In genomic region chr6:88235983-88236382, GRCm38 (mm10) we compare ENCODE assay signal across 12 mouse cellular contexts. TPM values are rescaled to one million over a fixed set of nuclear protein-coding genes. Genes with fewer than 3 reads are reported as not detected.
DNase-seq lines count a peak whose midpoint lies in the region; ATAC-seq lines count a peak whose summit lies in the region.
"Had no signal": no experiment of that assay in that cellular context is flagged by ENCODE, and none has a peak within 500 bp of the region (broad histone marks: within the 10 kb centered on the region; RNA-seq: fewer than 3 reads in every experiment).

No protein-coding gene starts in this region.

- H3K9ac ChIP-seq in liver, embryonic 11.5 days (ENCODE audit: low read depth, low read length) = no peak overlapping the region
- H3K9ac ChIP-seq in limb, embryonic 13.5 days = no peak overlapping the region
- 0 out of 2 replicates have a peak overlapping the region, but pooled peaks have one; percentile 10 for H3K9ac ChIP-seq in stomach, embryonic 14.5 days (replicated peaks; ENCODE audit: low read depth, low read length)

- WGBS in liver, embryonic 11.5 days = 16% methylated on average over 17 of the region's 17 CpGs
- 2% methylated on average over 17 of the region's 17 CpGs for WGBS in forebrain, embryonic 10.5 days
- 2% methylated on average over 17 of the region's 17 CpGs for WGBS in limb, embryonic 13.5 days
- WGBS in stomach, embryonic 14.5 days = 3% methylated on average over 17 of the region's 17 CpGs

- ATAC-seq in liver, embryonic 11.5 days (replicated peaks; ENCODE audit: low FRiP score) = no peak
- no peak; the same call in 1 of the 2 replicates for ATAC-seq in limb, embryonic 13.5 days (ENCODE audit: low FRiP score, low read depth)
- no peak for ATAC-seq in stomach, embryonic 14.5 days (ENCODE audit: insufficient number of reproducible peaks, insufficient read depth, low FRiP score, low read depth)
- ATAC-seq in CD4-positive, CD25-positive, alpha-beta regulatory T cell, adult 4 months = no peak

- peak overlapping the region; percentile 26 for H3K4me2 ChIP-seq in liver, embryonic 11.5 days
- H3K4me2 ChIP-seq in limb, embryonic 13.5 days (replicated peaks) = peak overlapping the region; percentile 54
- peak overlapping the region; percentile 25 for H3K4me2 ChIP-seq in stomach, embryonic 14.5 days (replicated peaks; ENCODE audit: low read depth, low read length)

- no peaks in the 10 kb centered on the region for H3K9me3 ChIP-seq in liver, embryonic 11.5 days (ENCODE audit: control insufficient read depth, low read length)
- H3K9me3 ChIP-seq in forebrain, embryonic 10.5 days = no peaks in the 10 kb centered on the region
- H3K9me3 ChIP-seq in limb, embryonic 13.5 days = no peaks in the 10 kb centered on the region
- no peaks in the 10 kb centered on the region for H3K9me3 ChIP-seq in stomach, embryonic 14.5 days (ENCODE audit: control insufficient read depth, low read depth, low read length)

- peaks cover 40% of the 10 kb centered on the region for H3K27me3 ChIP-seq in liver, embryonic 11.5 days (replicated peaks; ENCODE audit: control insufficient read depth, insufficient read depth, low read length)
- peaks cover 100% of the 10 kb centered on the region for H3K27me3 ChIP-seq in forebrain, embryonic 10.5 days (ENCODE audit: poor library complexity, severe bottlenecking)
- peaks cover 66% of the 10 kb centered on the region for H3K27me3 ChIP-seq in limb, embryonic 13.5 days
- no peaks in the 10 kb centered on the region for H3K27me3 ChIP-seq in stomach, embryonic 14.5 days (ENCODE audit: control insufficient read depth, insufficient read depth, low read length)

- no peak overlapping the region for H3K27ac ChIP-seq in liver, embryonic 11.5 days (ENCODE audit: low read depth, low read length)
- H3K27ac ChIP-seq in forebrain, embryonic 10.5 days = peak overlapping the region; percentile 79
- no peak overlapping the region for H3K27ac ChIP-seq in limb, embryonic 13.5 days
- no peak overlapping the region for H3K27ac ChIP-seq in stomach, embryonic 14.5 days (ENCODE audit: low read length)
- H3K27ac ChIP-seq: heart, adult 2 months had no signal

- DNase-seq in liver, embryonic 11.5 days (ENCODE audit: low spot score) = no peak
- no peak for DNase-seq in liver
- peak; percentile 65 for DNase-seq in forebrain, embryonic 10.5 days (ENCODE audit: extremely low spot score, low spot score)
- no peak for DNase-seq in Muller cell, postnatal 12 days (ENCODE audit: inconsistent ontology term)
- DNase-seq in thymus, postnatal 0 days (ENCODE audit: low spot score) = no peak
- DNase-seq: cerebellum, adult 18-20 months; lung, adult 2 months; right cerebral cortex, adult 18-20 months had no signal

- no peaks in the 10 kb centered on the region for H3K36me3 ChIP-seq in liver, embryonic 11.5 days (ENCODE audit: control insufficient read depth, insufficient read depth, low read length)
- H3K36me3 ChIP-seq in forebrain, embryonic 10.5 days (replicated peaks) = no peaks in the 10 kb centered on the region
- H3K36me3 ChIP-seq in limb, embryonic 13.5 days = no peaks in the 10 kb centered on the region
- no peaks in the 10 kb centered on the region for H3K36me3 ChIP-seq in stomach, embryonic 14.5 days (ENCODE audit: control insufficient read depth, insufficient read depth, low read length)

- peaks cover 14% of the 10 kb centered on the region; the same call in 1 of the 2 replicates for H3K4me1 ChIP-seq in liver, embryonic 11.5 days (replicated peaks; ENCODE audit: control insufficient read depth, insufficient read depth, low read length)
- peaks cover 21% of the 10 kb centered on the region for H3K4me1 ChIP-seq in forebrain, embryonic 10.5 days
- H3K4me1 ChIP-seq in limb, embryonic 13.5 days = peaks cover 10% of the 10 kb centered on the region
- peaks cover 10% of the 10 kb centered on the region; the same call in 1 of the 2 replicates for H3K4me1 ChIP-seq in stomach, embryonic 14.5 days (ENCODE audit: control insufficient read depth, insufficient read depth, low read length)

- no peak overlapping the region for H3K4me3 ChIP-seq in liver, embryonic 11.5 days (ENCODE audit: low read depth, low read length)
- peak overlapping the region; percentile 50 for H3K4me3 ChIP-seq in forebrain, embryonic 10.5 days
- peak overlapping the region; percentile 8; the same call in 1 of the 2 replicates for H3K4me3 ChIP-seq in limb, embryonic 13.5 days
- H3K4me3 ChIP-seq in stomach, embryonic 14.5 days (ENCODE audit: low read depth, low read length) = no peak overlapping the region
- H3K4me3 ChIP-seq: heart, adult 2 months had no signal

RNA-seq across cellular contexts. Expression of gene Dnajb8, which starts 13.9 kb away (rescaled TPM):
- not detected in 2 replicates for polyA plus RNA-seq in liver, embryonic 11.5 days (2014; fragmentation: Nextera tagmentation; extraction: Ambion mirVana)
- not detected in 2 replicates for polyA plus RNA-seq in forebrain, embryonic 10.5 days (2016; fragmentation: Nextera tagmentation; extraction: Ambion mirVana)
- polyA plus RNA-seq in limb, embryonic 13.5 days (2015; fragmentation: Nextera tagmentation; extraction: Ambion mirVana) = not detected in 2 replicates
- not detected in 2 replicates for polyA plus RNA-seq in stomach, embryonic 14.5 days (2014; fragmentation: Nextera tagmentation; extraction: Ambion mirVana)
- polyA plus RNA-seq in thymus, postnatal 0 days (2015; fragmentation: Nextera tagmentation; extraction: Ambion mirVana) = not detected in 2 replicates
- polyA plus RNA-seq in CD4-positive, CD25-positive, alpha-beta regulatory T cell, adult 4 months (2017; shearing (Covaris generic)) = not detected
- polyA plus RNA-seq: lung, adult 2 months had no signal

RNA-seq across cellular contexts. Expression of gene Gata2, which starts 42.3 kb away (rescaled TPM):
- 13.3 and 15.9 TPM in 2 replicates for polyA plus RNA-seq in liver, embryonic 11.5 days (2014; fragmentation: Nextera tagmentation; extraction: Ambion mirVana)
- polyA plus RNA-seq in forebrain, embryonic 10.5 days (2016; fragmentation: Nextera tagmentation; extraction: Ambion mirVana) = 18.2 and 19.6 TPM in 2 replicates
- 11.9 and 12.0 TPM in 2 replicates for polyA plus RNA-seq in limb, embryonic 13.5 days (2015; fragmentation: Nextera tagmentation; extraction: Ambion mirVana)
- polyA plus RNA-seq in stomach, embryonic 14.5 days (2014; fragmentation: Nextera tagmentation; extraction: Ambion mirVana) = 3.3 and 3.5 TPM in 2 replicates
- polyA plus RNA-seq in thymus, postnatal 0 days (2015; fragmentation: Nextera tagmentation; extraction: Ambion mirVana) = 1.6 and 1.8 TPM in 2 replicates
- under 1 TPM in 1 of 2 experiments, not detected in 1; 0.09 TPM for polyA plus RNA-seq in CD4-positive, CD25-positive, alpha-beta regulatory T cell, adult 4 months (2017; shearing (Covaris generic))

Comparison
In these comparisons a context has a peak if more than half of its experiments do, and no peak if none do; other contexts are left out.
1. H3K4me3 ChIP-seq: peak in forebrain, embryonic 10.5 days (single experiment) and limb, embryonic 13.5 days (single experiment); none in liver, embryonic 11.5 days (single experiment) and stomach, embryonic 14.5 days (single experiment).
2. Peak in every context shown above with its lines, with median percentiles within 50 percentile points of each other: H3K4me2 ChIP-seq.